Mouse (Mus musculus): ENCODE measurements around the gene Gdf9. TPM values are rescaled to one million over a fixed set of nuclear protein-coding genes. Genes with fewer than 3 reads are reported as not detected.
"Not testable (repeated sequence)": the region's sequence is repeated elsewhere in the genome, so short reads cannot be mapped to it uniquely, and the experiment has no call there.

The Gdf9 gene
- 0.82 and 1.4 TPM in 2 replicates for polyA plus RNA-seq (2016; fragmentation: Nextera tagmentation; extraction: Ambion mirVana)

- 0 out of 2 replicates have a peak, but pooled peaks cover 4% of the 10 kb centered on the region for H3K27me3 ChIP-seq (replicated peaks; ENCODE audit: low read depth, poor library complexity, severe bottlenecking)
- WGBS = under 1% methylated on average over 44 of the region's 44 CpGs
- H3K4me1 ChIP-seq = peaks cover 17% of the 10 kb centered on the region
Measured at GRCm38 (mm10) chr11:53430670-53431346, at the start of gene Gdf9, which contains the start of gene Uqcrq. Gene Gdf9 (plus strand): TSS chr11:53431023. Gene Uqcrq (minus strand): TSS chr11:53430831.

GRCm38 (mm10) chr11:53383758-53384428 is 46.9 kb upstream of the Gdf9 start:
- DNase-seq (ENCODE audit: low spot score) = no peak
- no peaks in the 10 kb centered on the region for H3K9me3 ChIP-seq
- H3K36me3 ChIP-seq (replicated peaks) = peaks cover 87% of the 10 kb centered on the region
- no peaks in the 10 kb centered on the region for H3K27me3 ChIP-seq (replicated peaks; ENCODE audit: low read depth, poor library complexity, severe bottlenecking)
- WGBS = 97% methylated on average over 2 of the region's 2 CpGs
- no peaks in the 10 kb centered on the region for H3K4me1 ChIP-seq
- no peak overlapping the region for H3K27ac ChIP-seq (replicated peaks)
- H3K4me3 ChIP-seq = no peak overlapping the region

More at GRCm38 (mm10) chr11:53430670-53431346, at the start of gene Gdf9, which contains the start of gene Uqcrq:
- Histone ChIP-seq H3K4me3 (peak within 1 kb of the TSS; percentile 99), H3K27ac (replicated peaks) (peak within 1 kb of the TSS; percentile 85), H3K36me3 (replicated peaks) (peaks cover 25% of the 10 kb centered on the region), H3K9me3 (no peaks in the 10 kb centered on the region)
- peak; percentile 97 for DNase-seq (ENCODE audit: low spot score)

- WGBS = 89% methylated on average over 1 of the region's 1 CpGs
- Histone ChIP-seq H3K4me1 (no peaks in the 10 kb centered on the region), H3K9me3 (no peaks in the 10 kb centered on the region), H3K36me3 (replicated peaks) (peaks cover 91% of the 10 kb centered on the region), H3K27me3 (replicated peaks; ENCODE audit: low read depth, poor library complexity, severe bottlenecking) (no peaks in the 10 kb centered on the region), H3K4me3 (no peak overlapping the region), H3K27ac (replicated peaks) (no peak overlapping the region)
- DNase-seq (ENCODE audit: low spot score) = no peak
Measured at GRCm38 (mm10) chr11:53393856-53394255, 37.0 kb upstream of the Gdf9 start.

GRCm38 (mm10) chr11:53403638-53404037 is 27.2 kb upstream of the Gdf9 start:
- Histone ChIP-seq H3K27me3 (replicated peaks; ENCODE audit: low read depth, poor library complexity, severe bottlenecking) (no peaks in the 10 kb centered on the region), H3K9me3 (no peaks in the 10 kb centered on the region), H3K4me1 (no peaks in the 10 kb centered on the region), H3K4me3 (no peak overlapping the region), H3K36me3 (replicated peaks) (peaks cover 98% of the 10 kb centered on the region), H3K27ac (replicated peaks) (no peak overlapping the region)
- WGBS = 88% methylated on average over 1 of the region's 1 CpGs
- no peak for DNase-seq (ENCODE audit: low spot score)

GRCm38 (mm10) chr11:53411738-53412137 is 19.1 kb upstream of the Gdf9 start:
- no peaks in the 10 kb centered on the region for H3K27me3 ChIP-seq (replicated peaks; ENCODE audit: low read depth, poor library complexity, severe bottlenecking)
- H3K27ac ChIP-seq (replicated peaks) = no peak overlapping the region
- peaks cover 99% of the 10 kb centered on the region for H3K36me3 ChIP-seq (replicated peaks)
- no peaks in the 10 kb centered on the region for H3K4me1 ChIP-seq
- DNase-seq (ENCODE audit: low spot score) = no peak
- no peaks in the 10 kb centered on the region for H3K9me3 ChIP-seq
- no peak overlapping the region for H3K4me3 ChIP-seq

GRCm38 (mm10) chr11:53413871-53414270 is 17.0 kb upstream of the Gdf9 start:
- 93% methylated on average over 4 of the region's 4 CpGs for WGBS
- Histone ChIP-seq H3K4me3 (no peak overlapping the region), H3K9me3 (no peaks in the 10 kb centered on the region), H3K36me3 (replicated peaks) (peaks cover 99% of the 10 kb centered on the region), H3K27ac (replicated peaks) (no peak overlapping the region), H3K27me3 (replicated peaks; ENCODE audit: low read depth, poor library complexity, severe bottlenecking) (no peaks in the 10 kb centered on the region), H3K4me1 (no peaks in the 10 kb centered on the region)
- no peak for DNase-seq (ENCODE audit: low spot score)

- Histone ChIP-seq H3K9me3 (no peaks in the 10 kb centered on the region), H3K4me3 (no peak overlapping the region), H3K27me3 (replicated peaks; ENCODE audit: low read depth, poor library complexity, severe bottlenecking) (no peaks in the 10 kb centered on the region), H3K27ac (replicated peaks) (no peak overlapping the region), H3K4me1 (no peaks in the 10 kb centered on the region), H3K36me3 (replicated peaks) (peaks cover 91% of the 10 kb centered on the region)
- DNase-seq (ENCODE audit: low spot score) = no peak
Measured at GRCm38 (mm10) chr11:53418048-53418447, 12.8 kb upstream of the Gdf9 start.

GRCm38 (mm10) chr11:53423036-53423435 is 7.8 kb upstream of the Gdf9 start, which contains the start of gene Leap2:
Gene Leap2 (minus strand): TSS chr11:53423170.
- WGBS = 92% methylated on average over 4 of the region's 4 CpGs
- no peaks in the 10 kb centered on the region for H3K4me1 ChIP-seq
- no peaks in the 10 kb centered on the region for H3K9me3 ChIP-seq
- no peak for DNase-seq (ENCODE audit: low spot score)
- no peak within 1 kb of the TSS for H3K27ac ChIP-seq (replicated peaks)
- no peak within 1 kb of the TSS for H3K4me3 ChIP-seq
- H3K36me3 ChIP-seq (replicated peaks) = peaks cover 49% of the 10 kb centered on the region
- no peaks in the 10 kb centered on the region for H3K27me3 ChIP-seq (replicated peaks; ENCODE audit: low read depth, poor library complexity, severe bottlenecking)

- H3K4me3 ChIP-seq = no peak overlapping the region
- 80% methylated on average over 2 of the region's 2 CpGs for WGBS
Measured at GRCm38 (mm10) chr11:53424826-53425225, 6.0 kb upstream of the Gdf9 start.

GRCm38 (mm10) chr11:53425251-53425650 is 5.6 kb upstream of the Gdf9 start:
- 76% methylated on average over 3 of the region's 3 CpGs for WGBS
- no peak overlapping the region for H3K4me3 ChIP-seq
- H3K4me1 ChIP-seq = peaks cover 10% of the 10 kb centered on the region
- no peak for DNase-seq (ENCODE audit: low spot score)
- no peak overlapping the region for H3K27ac ChIP-seq (replicated peaks)
- peaks cover 45% of the 10 kb centered on the region for H3K36me3 ChIP-seq (replicated peaks)
- H3K9me3 ChIP-seq = no peaks in the 10 kb centered on the region
- no peaks in the 10 kb centered on the region for H3K27me3 ChIP-seq (replicated peaks; ENCODE audit: low read depth, poor library complexity, severe bottlenecking)

More at GRCm38 (mm10) chr11:53424826-53425225, 6.0 kb upstream of the Gdf9 start:
- Histone ChIP-seq H3K36me3 (replicated peaks) (peaks cover 49% of the 10 kb centered on the region), H3K4me1 (peaks cover 6% of the 10 kb centered on the region), H3K27me3 (replicated peaks; ENCODE audit: low read depth, poor library complexity, severe bottlenecking) (no peaks in the 10 kb centered on the region), H3K9me3 (no peaks in the 10 kb centered on the region), H3K27ac (replicated peaks) (no peak overlapping the region)
- no peak for DNase-seq (ENCODE audit: low spot score)

GRCm38 (mm10) chr11:53425711-53426255 is 5.0 kb upstream of the Gdf9 start:
- no peaks in the 10 kb centered on the region for H3K9me3 ChIP-seq
- peaks cover 12% of the 10 kb centered on the region for H3K4me1 ChIP-seq
- H3K27me3 ChIP-seq (replicated peaks; ENCODE audit: low read depth, poor library complexity, severe bottlenecking) = no peaks in the 10 kb centered on the region
- H3K4me3 ChIP-seq = no peak overlapping the region
- peaks cover 43% of the 10 kb centered on the region for H3K36me3 ChIP-seq (replicated peaks)
- DNase-seq (ENCODE audit: low spot score) = no peak
- H3K27ac ChIP-seq (replicated peaks) = no peak overlapping the region
- 88% methylated on average over 6 of the region's 6 CpGs for WGBS

- H3K4me3 ChIP-seq; DNase-seq (ENCODE audit: low spot score); H3K9me3 ChIP-seq; H3K27ac ChIP-seq (replicated peaks); H3K27me3 ChIP-seq (replicated peaks; ENCODE audit: low read depth, poor library complexity, severe bottlenecking): not testable (repeated sequence)
- Histone ChIP-seq H3K36me3 (replicated peaks) (peaks cover 33% of the 10 kb centered on the region), H3K4me1 (peaks cover 17% of the 10 kb centered on the region)
- 90% methylated on average over 3 of the region's 3 CpGs for WGBS
Measured at GRCm38 (mm10) chr11:53426914-53427313, 3.9 kb upstream of the Gdf9 start.
